Mouse (Mus musculus) small intestine, adult 2 months (tissue): ENCODE measurements around the gene Gm42372.

Source experiments
- CTCF ChIP-seq: fragments of 200-500 bp; IDR thresholded peaks from 2 replicates; pipeline ENCODE4 v1.5.1; 2012; ENCODE audit warnings: low read depth, mild to moderate bottlenecking, control low read depth, inconsistent platforms, low read length, moderate library complexity, mixed read lengths; ENCODE audit not compliant: insufficient replicate concordance, insufficient read length; ENCODE audit errors: extremely low read depth
- POLR2A ChIP-seq: fragments of 200-500 bp; IDR thresholded peaks from 2 replicates; pipeline ENCODE4 v1.6.1; 2012; ENCODE audit warnings: low read depth, mild to moderate bottlenecking, control low read depth, inconsistent platforms, low read length, moderate library complexity

DNA sequence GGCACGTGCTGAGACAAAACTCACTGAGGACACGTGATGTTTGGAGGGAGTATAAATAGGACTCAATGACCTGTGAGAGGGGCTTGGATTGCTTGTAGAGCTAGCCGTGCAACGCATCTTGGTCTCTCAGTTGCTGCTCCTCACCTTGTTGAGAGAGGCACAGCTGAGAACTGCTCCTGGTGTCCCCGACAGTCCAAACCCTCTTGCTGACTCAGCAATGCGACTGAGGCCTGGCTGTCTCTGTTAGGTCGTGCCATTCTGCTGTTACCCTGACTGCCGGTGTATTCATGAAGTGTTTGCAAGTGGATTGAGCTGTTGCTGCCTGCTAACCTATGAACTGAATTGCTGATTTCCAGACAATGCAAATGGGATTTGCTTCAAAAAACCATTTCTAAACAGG, 6.6 kb upstream of the Gm42372 start:
- TF ChIP-seq POLR2A: no peak
- no peak for TF ChIP-seq CTCF
